Mouse (Mus musculus) cerebellum, adult 11-12 months (tissue): ENCODE measurements around the gene Pdzrn4.

Experiments used
- DNase-seq: peaks from one replicate; pipeline ENCODE4 v3.0.0; 2022

Gene Pdzrn4

GRCm38 (mm10) chr15:92752167-92752566 lies 355.5 kb downstream of the Pdzrn4 start:
- no peak for DNase-seq

DNA sequence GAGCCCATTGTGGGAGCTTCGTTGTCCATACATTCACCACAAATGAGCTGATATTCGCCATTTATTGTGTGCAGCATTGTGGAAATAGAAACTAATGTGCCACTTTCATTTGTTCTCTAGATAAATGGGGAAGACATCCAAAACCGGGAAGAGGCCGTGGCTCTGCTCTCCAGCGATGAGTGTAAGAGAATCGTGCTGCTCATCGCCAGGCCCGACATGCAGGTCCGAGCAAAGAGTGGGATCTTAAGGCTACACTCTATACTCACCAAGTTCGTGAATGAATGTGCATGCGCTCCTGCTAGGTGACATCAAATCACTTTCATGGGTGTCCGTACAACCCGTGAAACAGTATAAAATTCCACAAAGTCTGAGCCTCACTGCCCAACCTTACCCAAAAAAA lies 355.9 kb downstream of the Pdzrn4 start:
- no peak for DNase-seq

GRCm38 (mm10) chr15:92757085-92757903 lies 360.6 kb downstream of the Pdzrn4 start:
- no peak for DNase-seq

- no peak for DNase-seq
Observed at GRCm38 (mm10) chr15:92759001-92759400, 362.3 kb downstream of the Pdzrn4 start.

DNA sequence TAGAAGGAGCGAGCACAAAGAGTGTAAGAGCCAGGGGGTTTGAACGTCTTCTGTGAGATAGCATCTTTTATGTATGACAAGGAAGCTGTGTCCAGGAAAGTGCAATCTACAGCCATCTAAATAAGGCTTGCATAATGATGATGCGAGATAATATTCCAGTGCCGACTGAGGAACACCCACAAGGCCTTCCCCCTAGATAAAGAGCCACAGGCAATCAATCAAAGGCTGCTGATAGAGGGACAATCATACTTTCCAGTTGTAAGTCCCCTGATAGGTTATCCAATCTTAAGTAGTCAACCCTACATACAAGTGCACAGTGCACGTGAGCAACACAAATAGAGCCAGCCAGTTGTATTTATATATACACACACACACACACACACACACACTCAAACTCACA lies 366.6 kb downstream of the Pdzrn4 start:
- DNase-seq, result no peak

DNA sequence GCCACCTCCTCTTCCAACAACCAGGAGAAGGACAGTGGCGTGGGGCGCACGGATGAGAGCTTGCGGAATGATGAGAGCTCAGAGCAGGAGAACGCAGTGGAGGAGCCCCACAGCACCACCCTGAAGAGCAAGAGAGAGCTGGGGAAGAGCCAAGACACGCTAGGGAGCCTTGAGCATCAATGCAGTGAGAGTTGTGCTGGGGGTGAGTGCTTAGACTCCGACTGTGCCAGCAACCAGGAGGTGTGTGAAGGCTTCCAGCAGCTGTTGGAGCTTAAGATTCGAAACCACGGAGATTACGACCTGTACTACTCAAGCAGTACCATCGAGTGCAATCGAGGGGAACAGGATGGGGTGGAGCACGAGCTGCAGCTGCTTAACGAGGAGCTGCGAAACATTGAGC lies 372.9 kb downstream of the Pdzrn4 start:
- no peak for DNase-seq

DNA sequence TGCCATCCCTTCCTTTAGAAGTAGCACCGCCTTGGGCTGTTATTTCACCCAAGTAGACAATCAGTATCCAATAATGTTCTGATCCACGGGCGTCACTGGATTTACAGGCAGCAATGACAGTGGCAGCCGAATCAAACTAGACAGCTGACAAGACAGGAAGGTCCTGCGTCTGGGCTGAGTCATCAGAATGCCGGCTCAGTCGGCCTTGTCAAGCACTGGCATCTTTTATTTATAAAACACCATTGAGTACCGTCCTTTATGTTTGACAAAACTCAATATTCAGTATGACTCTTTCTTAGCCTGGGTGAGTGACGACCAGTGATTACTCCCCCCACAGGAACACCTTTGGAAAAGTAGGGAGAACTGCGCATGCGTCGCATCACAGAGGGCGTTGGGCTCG lies 391.4 kb downstream of the Pdzrn4 start:
- DNase-seq, result no peak

GRCm38 (mm10) chr15:92794275-92794674 lies 397.6 kb downstream of the Pdzrn4 start:
- DNase-seq, result no peak

DNA sequence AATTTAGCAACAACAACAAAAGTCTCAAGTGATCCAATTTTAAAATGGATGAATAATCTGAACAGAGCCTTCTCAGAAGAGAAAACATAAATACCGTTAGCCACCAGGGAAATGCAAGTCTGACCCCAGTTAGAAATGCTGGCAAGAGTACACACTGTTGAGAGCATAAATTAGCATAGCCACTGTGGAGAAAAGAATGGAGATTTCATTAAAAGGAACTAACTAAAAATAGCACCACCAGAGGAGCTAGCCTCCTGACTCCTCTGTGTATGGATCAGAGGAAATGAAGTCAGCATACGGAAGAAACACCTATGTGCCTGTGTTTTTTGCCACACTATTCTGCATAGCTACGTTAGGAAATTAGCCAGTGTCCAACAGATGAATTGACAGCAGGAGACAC lies 409.3 kb downstream of the Pdzrn4 start:
- no peak for DNase-seq

DNA sequence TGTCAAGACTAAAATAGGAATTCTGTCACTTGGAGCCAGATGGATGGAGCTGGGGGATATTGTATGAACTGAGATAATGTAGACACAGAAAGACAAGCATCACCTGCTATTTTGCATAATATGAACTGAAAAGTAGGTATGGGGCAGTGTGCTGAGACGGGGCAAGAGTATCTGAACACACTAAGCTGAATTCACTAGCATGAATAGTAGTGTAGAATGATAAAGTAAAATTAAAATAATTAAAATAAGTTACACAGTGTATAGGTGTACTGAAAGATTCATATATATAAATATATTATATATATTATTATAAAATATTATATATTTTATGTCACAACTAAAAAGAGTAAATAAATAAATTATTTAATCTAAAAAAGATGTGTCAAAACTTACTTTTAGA lies 409.7 kb downstream of the Pdzrn4 start:
- DNase-seq, result no peak
